Mouse (Mus musculus) telencephalon, adult 2 months (tissue): ENCODE results near the gene Kcnk5.

Experiments
- DNase-seq: peaks from one replicate; pipeline ENCODE4 v3.0.0-alpha.2; 2011; ENCODE audit warnings: low read depth, low spot score

Gene Kcnk5

GRCm38 (mm10) chr14:20201066-20201683 lies 19.6 kb upstream of the Kcnk5 start:
- DNase-seq, result no peak

DNA sequence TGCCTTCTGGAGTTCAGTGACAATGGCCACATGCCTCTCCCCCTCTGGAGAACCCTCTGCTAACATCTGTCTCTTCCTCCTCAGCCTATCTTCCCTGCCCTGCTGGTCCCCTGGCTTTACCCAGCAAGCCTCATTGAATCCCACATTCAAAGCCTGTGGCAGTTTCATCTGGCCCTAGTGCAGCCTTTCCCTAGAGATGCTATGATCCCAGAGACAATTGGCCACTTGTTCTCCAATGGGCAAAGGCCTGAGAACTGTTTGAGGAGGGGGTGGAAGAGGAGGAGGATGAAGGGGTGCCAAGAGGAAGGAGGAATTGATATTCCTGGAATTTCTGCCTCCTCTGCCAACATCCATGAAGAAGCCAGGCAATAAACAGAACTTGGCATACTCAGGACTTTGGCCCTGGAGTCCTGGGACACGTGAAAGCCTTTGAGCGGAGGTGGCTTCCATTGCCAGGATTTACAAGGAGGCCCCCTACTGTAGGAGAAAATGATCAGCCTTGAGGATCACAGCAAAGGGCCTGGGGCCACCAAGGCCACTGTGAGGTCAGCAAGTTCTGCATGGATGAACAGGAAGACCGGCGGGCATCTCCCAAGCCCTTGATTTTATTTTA lies 11.6 kb upstream of the Kcnk5 start:
- DNase-seq, result no peak

DNA sequence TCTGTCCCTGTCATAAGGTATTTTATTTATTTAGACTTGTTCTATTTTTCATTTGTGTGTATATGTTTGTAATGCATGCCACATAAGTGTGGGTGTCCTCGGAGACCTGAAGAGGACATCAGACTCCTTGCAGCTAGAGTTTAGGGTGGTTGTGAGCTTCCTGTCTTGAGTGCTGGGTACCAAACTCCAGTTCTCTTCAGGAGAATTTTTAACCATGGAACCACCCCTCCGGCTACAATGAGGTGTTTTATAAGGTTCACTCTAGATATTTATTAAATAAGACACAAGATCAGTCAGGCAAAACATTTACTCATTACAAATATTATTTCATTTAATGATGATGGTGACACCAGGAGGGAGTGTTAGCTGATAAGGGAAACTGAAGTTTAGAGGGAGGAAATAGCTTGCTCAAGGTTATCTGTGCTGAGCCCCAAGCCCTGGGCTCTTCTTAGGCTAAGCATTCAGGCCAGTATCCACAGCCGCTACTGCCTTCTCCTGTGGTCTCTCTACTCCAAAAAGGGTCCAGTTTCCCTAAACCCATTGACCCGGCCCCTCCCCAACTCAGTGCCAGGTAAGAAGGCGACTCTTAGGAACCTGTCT lies 9.6 kb upstream of the Kcnk5 start:
- no peak for DNase-seq

- DNase-seq, result no peak
Measured at GRCm38 (mm10) chr14:20189751-20190150, 8.1 kb upstream of the Kcnk5 start.

GRCm38 (mm10) chr14:20185426-20185825 lies 3.8 kb upstream of the Kcnk5 start:
- DNase-seq, result no peak

- no peak for DNase-seq
Measured at GRCm38 (mm10) chr14:20183701-20184100, 2.1 kb upstream of the Kcnk5 start.

- DNase-seq, result no peak
Measured at GRCm38 (mm10) chr14:20182596-20182995, 987 bp upstream of the Kcnk5 start.

DNA sequence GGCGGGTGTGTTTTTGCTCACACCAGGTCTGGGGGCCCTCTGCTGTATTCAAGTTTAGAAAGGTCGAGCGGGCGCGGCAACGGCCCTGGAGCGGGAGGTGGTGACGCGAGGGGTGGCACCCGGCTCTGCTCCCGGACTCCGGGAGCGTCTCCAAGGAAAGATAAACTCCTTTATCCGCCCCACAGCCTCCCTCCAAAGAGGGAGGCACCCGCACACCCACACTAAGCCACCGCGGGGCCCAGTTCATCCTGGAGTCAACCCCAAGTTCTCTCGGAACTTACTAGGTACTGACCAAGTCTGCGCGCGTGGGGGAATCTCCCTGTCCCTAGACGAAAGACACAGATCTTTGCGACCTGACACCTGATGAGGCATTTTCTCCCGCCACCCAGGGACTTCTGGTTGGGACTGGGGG lies 852 bp downstream of the Kcnk5 start:
- no peak for DNase-seq

DNA sequence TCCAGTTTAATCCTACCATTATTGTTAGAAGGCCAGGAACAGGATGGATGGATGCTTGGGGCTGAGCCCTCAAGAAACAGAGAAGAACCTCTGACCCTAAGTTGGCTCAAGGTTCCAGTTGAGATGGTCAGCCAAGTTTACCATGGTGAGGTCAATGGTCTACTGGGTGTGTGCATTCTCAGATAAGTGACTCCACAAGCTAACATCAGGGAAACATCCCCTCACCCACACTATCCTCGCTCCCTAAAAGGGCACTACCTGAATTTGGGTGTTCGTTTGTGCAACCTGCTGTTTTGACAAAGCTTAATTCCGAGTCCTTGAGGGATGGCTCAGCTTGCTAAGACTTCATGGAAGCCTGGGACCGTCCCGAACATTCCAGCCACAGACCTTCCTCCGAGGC lies 1.3 kb downstream of the Kcnk5 start:
- no peak for DNase-seq

GRCm38 (mm10) chr14:20179731-20180280 lies 1.8 kb downstream of the Kcnk5 start:
- DNase-seq, result no peak

GRCm38 (mm10) chr14:20179080-20179479 lies 2.5 kb downstream of the Kcnk5 start:
- DNase-seq, result no peak

DNA sequence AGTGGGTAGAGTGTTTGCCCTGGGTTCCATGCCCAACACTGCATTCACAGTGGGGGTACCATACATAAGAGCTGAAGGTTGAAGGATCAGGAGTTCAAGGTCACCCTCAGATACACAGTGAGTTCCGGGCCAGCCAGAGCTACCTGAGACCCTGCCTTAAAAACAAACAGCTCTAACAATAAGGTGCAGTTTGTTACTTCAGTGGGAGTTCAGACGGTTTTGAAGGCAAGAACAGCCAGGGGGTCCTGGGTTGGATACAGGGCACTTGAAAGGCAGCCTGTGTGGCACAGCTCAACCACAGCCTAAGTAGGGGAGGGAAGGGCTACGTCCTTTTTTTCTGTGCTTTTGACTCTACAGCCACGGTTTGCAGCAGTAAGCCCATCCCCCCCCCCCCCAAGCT lies 3.0 kb downstream of the Kcnk5 start:
- no peak for DNase-seq

DNA sequence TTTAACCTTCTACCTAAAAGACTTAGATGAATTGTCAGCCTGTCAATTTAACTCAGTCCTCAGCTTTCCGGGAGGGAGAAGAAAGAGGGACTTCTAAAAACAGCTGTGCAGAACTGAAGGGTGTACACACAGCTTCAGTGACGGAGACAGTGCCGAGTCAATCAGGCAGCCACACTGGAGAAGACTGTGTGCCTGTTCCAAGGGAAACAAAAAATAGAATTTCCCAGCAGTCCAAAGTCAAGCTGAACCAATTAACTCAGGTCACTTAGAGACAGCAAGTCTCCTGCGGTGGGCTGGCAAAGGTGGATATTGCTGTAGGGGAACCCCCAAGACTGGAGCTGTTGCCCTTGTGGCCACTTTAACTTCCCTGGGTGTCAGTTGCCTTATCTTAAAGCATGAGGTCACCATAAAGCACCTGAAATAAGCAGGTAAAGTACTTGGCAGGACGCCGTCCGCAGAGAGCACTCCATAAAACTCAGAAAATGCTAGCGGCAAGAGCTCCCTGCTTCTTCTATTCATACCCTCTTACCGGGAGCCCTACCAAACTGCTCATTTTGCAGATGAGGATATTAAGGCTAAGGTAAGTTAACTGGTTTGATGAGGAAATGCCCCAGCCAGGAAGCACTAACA lies 4.0 kb downstream of the Kcnk5 start:
- DNase-seq, result no peak

DNA sequence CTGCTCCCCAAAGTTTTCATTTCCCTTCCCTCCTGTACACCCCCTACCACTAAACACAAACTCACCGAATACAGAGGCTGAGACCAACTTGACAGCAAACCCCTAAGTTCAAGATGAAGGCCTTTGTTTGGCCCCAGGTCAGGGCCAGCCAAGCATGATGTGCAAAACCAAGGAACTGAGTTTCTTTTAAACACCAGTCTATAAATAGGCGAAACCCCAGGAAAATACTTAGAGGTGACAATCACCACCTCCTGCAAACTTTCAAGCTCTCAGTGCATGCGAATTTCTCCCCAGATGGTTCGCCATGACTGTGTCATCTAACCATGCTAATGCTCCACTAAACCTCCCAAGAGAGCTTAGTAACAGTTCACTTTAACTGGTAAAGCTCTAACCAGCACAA lies 5.9 kb downstream of the Kcnk5 start:
- DNase-seq, result no peak

GRCm38 (mm10) chr14:20175114-20175513 lies 6.5 kb downstream of the Kcnk5 start:
- DNase-seq, result no peak

GRCm38 (mm10) chr14:20174696-20175095 lies 6.9 kb downstream of the Kcnk5 start:
- no peak for DNase-seq

- DNase-seq, result no peak
Measured at GRCm38 (mm10) chr14:20173873-20174490, 7.6 kb downstream of the Kcnk5 start.

GRCm38 (mm10) chr14:20172924-20173323 lies 8.7 kb downstream of the Kcnk5 start:
- DNase-seq, result no peak

DNA sequence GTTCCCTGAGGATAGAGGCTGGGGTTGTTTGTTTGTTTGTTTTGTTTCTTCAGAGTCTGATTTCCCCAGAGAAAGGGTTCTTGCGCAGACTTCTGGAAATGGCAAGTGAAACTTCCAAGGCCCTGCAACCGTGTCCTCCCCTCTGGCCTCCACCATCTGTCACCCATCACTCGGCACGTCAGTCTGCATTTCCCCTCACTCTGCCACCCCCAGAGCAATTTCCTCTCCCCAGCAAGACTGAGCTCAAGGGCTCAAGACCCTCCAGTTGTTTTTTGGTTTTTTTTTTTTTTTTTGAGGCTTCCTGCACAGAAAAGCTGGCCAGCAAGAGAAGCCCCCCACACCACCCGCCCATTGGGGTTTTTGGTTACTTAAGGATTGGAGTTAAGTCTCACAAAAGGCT lies 9.1 kb downstream of the Kcnk5 start:
- DNase-seq, result no peak

DNA sequence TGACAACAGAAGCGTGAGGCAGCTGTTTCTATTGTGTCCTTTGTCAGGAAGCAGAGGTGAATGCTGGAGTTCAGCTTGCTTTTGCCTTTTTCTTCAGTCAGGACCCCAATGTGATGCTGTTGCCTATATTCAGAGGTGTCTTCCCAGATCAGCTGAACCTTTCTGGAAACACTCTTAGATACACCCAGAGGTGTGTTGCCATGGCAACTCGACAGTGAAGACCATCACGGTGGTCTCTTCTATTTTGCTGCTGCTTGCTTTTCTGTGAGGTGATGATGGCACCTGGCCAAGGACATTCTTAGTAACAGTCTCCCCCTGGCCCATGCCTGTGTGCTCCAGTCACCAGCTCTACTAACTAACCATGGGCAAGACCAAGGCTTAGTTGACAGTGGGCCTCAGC lies 9.8 kb downstream of the Kcnk5 start:
- DNase-seq, result no peak

GRCm38 (mm10) chr14:20169251-20169650 lies 12.4 kb downstream of the Kcnk5 start:
- DNase-seq, result no peak

DNA sequence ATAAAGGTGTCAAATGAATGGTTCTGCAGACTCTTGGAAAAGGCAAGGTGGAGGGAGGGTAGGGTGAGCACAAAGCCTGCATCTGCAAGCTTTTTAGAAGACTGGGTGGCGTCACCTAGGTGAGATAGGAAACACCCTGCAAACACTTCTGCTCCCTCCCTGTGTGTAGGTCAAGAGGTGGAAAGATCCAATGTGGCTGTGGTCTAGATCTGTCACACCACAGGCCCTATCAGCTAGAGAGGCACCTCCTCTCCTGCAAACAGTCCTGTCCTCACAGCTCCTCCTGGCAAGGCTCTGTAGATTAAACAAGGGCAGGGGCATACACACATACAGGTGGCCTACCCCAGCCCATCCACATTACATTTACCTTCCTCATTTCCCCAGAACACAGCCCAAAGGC lies 13.1 kb downstream of the Kcnk5 start:
- DNase-seq, result no peak
